Mouse (Mus musculus): ENCODE measurements around the gene Rprd1b. TPM values are rescaled to one million over a fixed set of nuclear protein-coding genes. Genes with fewer than 3 reads are reported as not detected.

The Rprd1b gene
- polyA plus RNA-seq, 1 experiment from 2014 or later = 20.1 TPM

GRCm38 (mm10) chr2:158154641-158155040, 126.3 kb downstream of the Rprd1b start:
- ChIA-PET CTCF (interaction anchor here (0.9 to 4.0 kb wide), 5 partner anchors 8 to 90 kb away, joined by 3 to 17 read pairs (median 3); no protein-coding TSS in a partner anchor), POLR2A (interaction anchor here (0.5 kb wide), 1 partner anchor 60 kb away, joined by 3 read pairs; no protein-coding TSS in a partner anchor)
- TF ChIP-seq CTCF (IDR thresholded peaks at IDR 0.05) = no peak
- DNase-seq (ENCODE audit: low read depth, low spot score) = no peak
- H3K27me3 ChIP-seq = no peaks in the 10 kb centered on the region
- ATAC-seq = no peak
- in situ Hi-C loops (cut with MboI; ENCODE audit: low pct_unique_long_range_greater_than_20kb) = no loop called here

GRCm38 (mm10) chr2:158155101-158155500, 126.8 kb downstream of the Rprd1b start:
- ChIA-PET CTCF (interaction anchor here (1.1 to 4.0 kb wide), 4 partner anchors 8 to 42 kb away, joined by 3 to 17 read pairs (median 6); no protein-coding TSS in a partner anchor), POLR2A (interaction anchor here (0.5 kb wide), 1 partner anchor 59 kb away, joined by 3 read pairs; no protein-coding TSS in a partner anchor)
- H3K27me3 ChIP-seq = no peaks in the 10 kb centered on the region
- ATAC-seq (no peak), DNase-seq (ENCODE audit: low read depth, low spot score) (no peak)
- no peak for TF ChIP-seq CTCF (IDR thresholded peaks at IDR 0.05)
- in situ Hi-C loops (cut with MboI; ENCODE audit: low pct_unique_long_range_greater_than_20kb) = no loop called here

GRCm38 (mm10) chr2:158155615-158156014, 127.3 kb downstream of the Rprd1b start:
- ChIA-PET POLR2A (no interaction called here), CTCF (interaction anchor here (1.1 to 4.0 kb wide), 4 partner anchors 11 to 49 kb away, joined by 3 to 17 read pairs (median 4); no protein-coding TSS in a partner anchor)
- in situ Hi-C loops (cut with MboI; ENCODE audit: low pct_unique_long_range_greater_than_20kb) = no loop called here
- ATAC-seq (no peak), DNase-seq (ENCODE audit: low read depth, low spot score) (no peak)
- H3K27me3 ChIP-seq = no peaks in the 10 kb centered on the region
- no peak for TF ChIP-seq CTCF (IDR thresholded peaks at IDR 0.05)

GRCm38 (mm10) chr2:158156487-158156886, 128.2 kb downstream of the Rprd1b start:
- ATAC-seq = no peak
- TF ChIP-seq CTCF (IDR thresholded peaks at IDR 0.05) = no peak
- ChIA-PET CTCF (interaction anchor here (1.3 to 4.0 kb wide), 3 partner anchors 10 to 50 kb away, joined by 3 to 17 read pairs (median 4); no protein-coding TSS in a partner anchor), POLR2A (interaction anchor here (1.0 kb wide), 1 partner anchor 39 kb away, joined by 3 read pairs; no protein-coding TSS in a partner anchor)
- no peak for DNase-seq (ENCODE audit: low read depth, low spot score)
- in situ Hi-C loops (cut with MboI; ENCODE audit: low pct_unique_long_range_greater_than_20kb) = no loop called here
- no peaks in the 10 kb centered on the region for H3K27me3 ChIP-seq

- TF ChIP-seq CTCF (IDR thresholded peaks at IDR 0.05) = no peak
- CTCF ChIA-PET = no interaction called here
- in situ Hi-C loops (cut with MboI; ENCODE audit: low pct_unique_long_range_greater_than_20kb) = no loop called here
Observed at GRCm38 (mm10) chr2:158157654-158158053, 129.4 kb downstream of the Rprd1b start.

GRCm38 (mm10) chr2:158159376-158160235, 131.3 kb downstream of the Rprd1b start:
- POLR2A ChIA-PET = no interaction called here
- CTCF ChIA-PET = interaction anchor here (0.8 to 1.5 kb wide), 2 partner anchors 30 to 35 kb away, joined by 3 read pairs; no protein-coding TSS in a partner anchor
- in situ Hi-C loops (cut with MboI; ENCODE audit: low pct_unique_long_range_greater_than_20kb) = no loop called here
- no peaks in the 10 kb centered on the region for H3K27me3 ChIP-seq
- no peak for ATAC-seq
- TF ChIP-seq CTCF (IDR thresholded peaks at IDR 0.05) = no peak
- DNase-seq (ENCODE audit: low read depth, low spot score) = no peak

More at GRCm38 (mm10) chr2:158157654-158158053, 129.4 kb downstream of the Rprd1b start:
- H3K27me3 ChIP-seq = no peaks in the 10 kb centered on the region
- POLR2A ChIA-PET = no interaction called here
- ATAC-seq (no peak), DNase-seq (ENCODE audit: low read depth, low spot score) (no peak)

GRCm38 (mm10) chr2:158161761-158162160, 133.5 kb downstream of the Rprd1b start:
- ATAC-seq (no peak), DNase-seq (ENCODE audit: low read depth, low spot score) (no peak)
- POLR2A ChIA-PET = no interaction called here
- TF ChIP-seq CTCF (IDR thresholded peaks at IDR 0.05) = no peak
- in situ Hi-C loops (cut with MboI; ENCODE audit: low pct_unique_long_range_greater_than_20kb) = no loop called here
- H3K27me3 ChIP-seq = no peaks in the 10 kb centered on the region
- CTCF ChIA-PET = interaction anchor here (0.8 to 2.0 kb wide), 2 partner anchors 7 to 10 kb away, joined by 3 to 7 read pairs; no protein-coding TSS in a partner anchor

GRCm38 (mm10) chr2:158163034-158163433, 134.7 kb downstream of the Rprd1b start:
- no peak for ATAC-seq
- in situ Hi-C loops (cut with MboI; ENCODE audit: low pct_unique_long_range_greater_than_20kb) = no loop called here
- H3K27me3 ChIP-seq = no peaks in the 10 kb centered on the region
- POLR2A ChIA-PET = interaction anchor here (1.0 kb wide), 1 partner anchor 31 kb away, joined by 3 read pairs; no protein-coding TSS in a partner anchor
- DNase-seq (ENCODE audit: low read depth, low spot score) = no peak
- no peak for TF ChIP-seq CTCF (IDR thresholded peaks at IDR 0.05)
- CTCF ChIA-PET = interaction anchor here (2.0 kb wide), 1 partner anchor 9 kb away, joined by 7 read pairs; no protein-coding TSS in a partner anchor

GRCm38 (mm10) chr2:158165776-158166175, 137.5 kb downstream of the Rprd1b start:
- ChIA-PET POLR2A (no interaction called here), CTCF (interaction anchor here (1.8 to 2.8 kb wide), 3 partner anchors 11 to 26 kb away, joined by 3 to 17 read pairs (median 9); no protein-coding TSS in a partner anchor)
- ATAC-seq (no peak), DNase-seq (ENCODE audit: low read depth, low spot score) (no peak)
- no peaks in the 10 kb centered on the region for H3K27me3 ChIP-seq
- no peak for TF ChIP-seq CTCF (IDR thresholded peaks at IDR 0.05)
- in situ Hi-C loops (cut with MboI; ENCODE audit: low pct_unique_long_range_greater_than_20kb) = no loop called here

- in situ Hi-C loops (cut with MboI; ENCODE audit: low pct_unique_long_range_greater_than_20kb) = no loop called here
- DNase-seq (ENCODE audit: low read depth, low spot score) = no peak
- no peak for ATAC-seq
- ChIA-PET CTCF (interaction anchor here (0.9 to 2.8 kb wide), 4 partner anchors 11 to 43 kb away, joined by 3 to 17 read pairs (median 6); no protein-coding TSS in a partner anchor), POLR2A (interaction anchor here (0.8 kb wide), 1 partner anchor 24 kb away, joined by 4 read pairs; no protein-coding TSS in a partner anchor)
- no peak for TF ChIP-seq CTCF (IDR thresholded peaks at IDR 0.05)
- H3K27me3 ChIP-seq = no peaks in the 10 kb centered on the region
Observed at GRCm38 (mm10) chr2:158166628-158167027, 138.3 kb downstream of the Rprd1b start.
